ENCODE assay signal across 12 mouse cellular contexts in the genomic region with DNA sequence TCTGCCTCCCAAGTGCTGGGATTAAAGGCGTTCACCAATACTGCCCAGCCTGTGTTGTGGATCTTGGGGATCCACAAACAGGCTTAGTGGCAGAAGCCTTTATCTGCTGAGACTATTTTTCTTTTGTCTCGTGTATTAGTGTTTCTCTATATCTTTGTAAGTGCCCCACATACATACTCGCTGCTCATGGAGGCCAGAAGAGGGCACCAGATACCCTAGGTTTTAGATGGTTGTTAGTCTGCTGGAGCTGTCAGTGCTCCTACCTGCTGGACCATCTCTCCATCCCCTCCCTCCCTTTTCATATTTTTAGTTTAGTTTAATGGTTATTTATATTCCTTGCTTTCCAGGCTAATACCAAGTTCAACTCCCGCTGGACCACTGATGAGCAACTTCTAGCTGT. TPM values are rescaled to one million over a fixed set of nuclear protein-coding genes. Genes with fewer than 3 reads are reported as not detected.
DNase-seq lines count a peak whose midpoint lies in the region; ATAC-seq and TF ChIP-seq lines count a peak whose summit lies in the region.
"Had no signal": no experiment of that assay in that cellular context is flagged by ENCODE, and none has a peak within 500 bp of the region (broad histone marks: within the 10 kb centered on the region; RNA-seq: fewer than 3 reads in every experiment).

No protein-coding gene starts in this region.

- no peak overlapping the region for H3K9ac ChIP-seq in kidney, postnatal 0 days (ENCODE audit: low read depth, low read length)
- H3K9ac ChIP-seq in kidney, embryonic 16.5 days (replicated peaks; ENCODE audit: low read length), result no peak overlapping the region
- H3K9ac ChIP-seq in forebrain, embryonic 16.5 days (replicated peaks; ENCODE audit: low read depth, low read length), result no peak overlapping the region
- H3K9ac ChIP-seq: stomach, embryonic 15.5 days had no signal

- H3K4me3 ChIP-seq in kidney, postnatal 0 days (replicated peaks; ENCODE audit: low read depth, low read length), result no peak overlapping the region
- no peak overlapping the region for H3K4me3 ChIP-seq in kidney, embryonic 16.5 days (ENCODE audit: low read length)
- H3K4me3 ChIP-seq in forebrain, embryonic 16.5 days (replicated peaks; ENCODE audit: low read length), result no peak overlapping the region
- H3K4me3 ChIP-seq: neural tube, embryonic 12.5 days; stomach, embryonic 15.5 days had no signal

- H3K27ac ChIP-seq in kidney, postnatal 0 days, result no peak overlapping the region
- no peak overlapping the region for H3K27ac ChIP-seq in kidney, embryonic 16.5 days (ENCODE audit: low read length)
- H3K27ac ChIP-seq in forebrain, embryonic 16.5 days (ENCODE audit: low read length), result peak overlapping the region; percentile 11; the same call in 1 of the 2 replicates
- H3K27ac ChIP-seq: neural tube, embryonic 12.5 days; stomach, embryonic 15.5 days had no signal

- WGBS in kidney, postnatal 0 days, result 93% methylated on average over 4 of the region's 4 CpGs
- WGBS in kidney, embryonic 16.5 days, result 97% methylated on average over 4 of the region's 4 CpGs
- 86% methylated on average over 4 of the region's 4 CpGs for WGBS in forebrain, embryonic 16.5 days

- no peak for ATAC-seq in kidney, postnatal 0 days (replicated peaks; ENCODE audit: low FRiP score, low read depth)
- no peak for ATAC-seq in kidney, embryonic 16.5 days (ENCODE audit: low FRiP score, low TSS enrichment)
- ATAC-seq in forebrain, embryonic 16.5 days, result no peak
- ATAC-seq: hindbrain, embryonic 16.5 days had no signal

- no peaks in the 10 kb centered on the region for H3K9me3 ChIP-seq in kidney, postnatal 0 days (replicated peaks; ENCODE audit: low read length)
- no peaks in the 10 kb centered on the region for H3K9me3 ChIP-seq in kidney, embryonic 16.5 days (ENCODE audit: low read length)
- H3K9me3 ChIP-seq in forebrain, embryonic 16.5 days (ENCODE audit: control insufficient read depth, low read length), result no peaks in the 10 kb centered on the region
- H3K9me3 ChIP-seq: neural tube, embryonic 12.5 days; stomach, embryonic 15.5 days had no signal

- peak; percentile 47; the same call in 1 of the 2 replicates for TF ChIP-seq CTCF in kidney, postnatal 0 days (IDR thresholded peaks at IDR 0.05; ENCODE audit: low read depth)

- peaks cover 15% of the 10 kb centered on the region for H3K4me1 ChIP-seq in kidney, postnatal 0 days (replicated peaks; ENCODE audit: insufficient read depth, low read length)
- peaks cover 20% of the 10 kb centered on the region for H3K4me1 ChIP-seq in kidney, embryonic 16.5 days (ENCODE audit: insufficient read depth, low read length)
- H3K4me1 ChIP-seq in forebrain, embryonic 16.5 days (replicated peaks; ENCODE audit: control insufficient read depth, insufficient read depth, low read length), result peaks cover 74% of the 10 kb centered on the region

- no peaks in the 10 kb centered on the region for H3K27me3 ChIP-seq in kidney, postnatal 0 days (ENCODE audit: insufficient read depth, low read length)
- no peaks in the 10 kb centered on the region for H3K27me3 ChIP-seq in kidney, embryonic 16.5 days (ENCODE audit: insufficient read depth, low read length)
- H3K27me3 ChIP-seq in forebrain, embryonic 16.5 days (replicated peaks; ENCODE audit: control insufficient read depth, insufficient read depth, low read length), result no peaks in the 10 kb centered on the region
- H3K27me3 ChIP-seq: neural tube, embryonic 12.5 days; stomach, embryonic 15.5 days had no signal

- no peak overlapping the region for H3K4me2 ChIP-seq in kidney, postnatal 0 days (ENCODE audit: low read length)
- H3K4me2 ChIP-seq in kidney, embryonic 16.5 days (replicated peaks; ENCODE audit: low read depth, low read length), result no peak overlapping the region
- H3K4me2 ChIP-seq in forebrain, embryonic 16.5 days (ENCODE audit: low read length), result no peak overlapping the region
- H3K4me2 ChIP-seq: stomach, embryonic 15.5 days had no signal

- H3K36me3 ChIP-seq in kidney, postnatal 0 days (ENCODE audit: insufficient read depth, low read length), result peaks cover 24% of the 10 kb centered on the region; the same call in 1 of the 2 replicates
- H3K36me3 ChIP-seq in kidney, embryonic 16.5 days (ENCODE audit: insufficient read depth, low read length), result peaks cover 41% of the 10 kb centered on the region
- peaks cover 22% of the 10 kb centered on the region for H3K36me3 ChIP-seq in forebrain, embryonic 16.5 days (ENCODE audit: control insufficient read depth, insufficient read depth)

- DNase-seq in kidney, postnatal 0 days (ENCODE audit: low spot score), result no peak
- peak; percentile 45 for DNase-seq in A20 (ENCODE audit: low read depth, low spot score)
- DNase-seq in ES-CJ7 (ENCODE audit: low read depth, low spot score), result peak; percentile 62
- DNase-seq in layer of hippocampus, postnatal 25 days (ENCODE audit: extremely low spot score in 1 of 2, low spot score in 1 of 2), result no peak
- no peak for DNase-seq in lung, postnatal 36 days
- DNase-seq: kidney, postnatal 4 days; right cerebral cortex, postnatal 25 days had no signal

RNA-seq across cellular contexts. Expression of gene Rcor2, which starts 6.4 kb away (rescaled TPM):
- 4.9 and 6.3 TPM in 2 replicates for polyA plus RNA-seq in kidney, postnatal 0 days (2015; fragmentation: Nextera tagmentation; extraction: Ambion mirVana)
- 8.7 and 10.8 TPM in 2 replicates for polyA plus RNA-seq in kidney, embryonic 16.5 days (2015; fragmentation: Nextera tagmentation; extraction: Ambion mirVana)
- polyA plus RNA-seq in forebrain, embryonic 16.5 days (2015; fragmentation: Nextera tagmentation; extraction: Ambion mirVana), result 45.8 and 49.2 TPM in 2 replicates
- 10 to 100 TPM; 17.4 to 20.0 TPM for total RNA-seq in layer of hippocampus, postnatal 25 days (2021)

RNA-seq across cellular contexts. Expression of gene Naa40, which starts 32.5 kb away (rescaled TPM):
- 47.3 and 55.8 TPM in 2 replicates for polyA plus RNA-seq in kidney, postnatal 0 days (2015; fragmentation: Nextera tagmentation; extraction: Ambion mirVana)
- 81.4 and 88.0 TPM in 2 replicates for polyA plus RNA-seq in kidney, embryonic 16.5 days (2015; fragmentation: Nextera tagmentation; extraction: Ambion mirVana)
- polyA plus RNA-seq in forebrain, embryonic 16.5 days (2015; fragmentation: Nextera tagmentation; extraction: Ambion mirVana), result 67.3 and 74.7 TPM in 2 replicates
- total RNA-seq in layer of hippocampus, postnatal 25 days (2021), result 10 to 100 TPM; 24.6 to 34.6 TPM

RNA-seq across cellular contexts. Expression of gene Cox8a, which starts 56.1 kb away (rescaled TPM):
- 2,325 and 2,471 TPM in 2 replicates for polyA plus RNA-seq in kidney, postnatal 0 days (2015; fragmentation: Nextera tagmentation; extraction: Ambion mirVana)
- 1,116 and 1,175 TPM in 2 replicates for polyA plus RNA-seq in kidney, embryonic 16.5 days (2015; fragmentation: Nextera tagmentation; extraction: Ambion mirVana)
- 602 and 609 TPM in 2 replicates for polyA plus RNA-seq in forebrain, embryonic 16.5 days (2015; fragmentation: Nextera tagmentation; extraction: Ambion mirVana)
- total RNA-seq in layer of hippocampus, postnatal 25 days (2021), result 1,000 to 10,000 TPM; 1,060 to 1,153 TPM

Comparison
In these comparisons a context has a peak if more than half of its experiments do, and no peak if none do; other contexts are left out.
1. DNase-seq: peak in A20 (single experiment) and ES-CJ7 (single experiment); none in kidney, postnatal 0 days (single experiment), layer of hippocampus, postnatal 25 days (0 of 2) and lung, postnatal 36 days (single experiment).